Mouse (Mus musculus): Measurements from ENCODE around the gene Tle6.

DNA sequence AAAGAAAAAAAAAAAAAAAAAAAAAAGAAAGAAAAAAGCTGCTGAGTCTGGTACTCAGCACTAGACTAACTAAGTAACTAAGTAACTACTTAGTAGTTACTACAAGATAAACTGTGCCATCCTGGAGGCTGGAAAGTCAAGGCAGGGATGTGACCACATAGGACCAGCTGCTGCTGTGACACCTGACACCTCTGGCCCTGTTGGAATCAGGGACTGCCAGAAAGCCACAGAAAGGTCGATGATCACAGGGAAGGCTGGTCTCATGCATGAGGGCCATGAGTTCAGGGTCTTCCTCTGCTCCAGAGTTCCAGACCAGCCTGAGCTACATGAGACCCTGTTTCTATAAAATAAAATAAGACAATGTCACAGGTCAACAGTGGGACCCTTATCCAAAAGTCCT, 43.4 kb downstream of the Tle6 start:
- TF ChIP-seq POLR2A (IDR thresholded peaks at IDR 0.05; ENCODE audit: low read depth, low read length) (no peak), CTCF (conservative IDR thresholded peaks at IDR 0.05; ENCODE audit: insufficient read depth, insufficient read length, low read depth, low read length) (no peak)

All from kidney, adult 2 months (tissue).